Mouse (Mus musculus) liver, embryonic 13.5 days (tissue): ENCODE results near the gene Olfr406. TPM values are rescaled to one million over a fixed set of nuclear protein-coding genes. Genes with fewer than 3 reads are reported as not detected.

Source experiments
- ATAC-seq: fragments of 200-750 bp; cut with Nextera tagmentation; 2 replicates; pipeline ENCODE4 v1.8.0; 2017; ENCODE audit warnings: low read depth, mild to moderate bottlenecking, moderate number of reproducible peaks, moderate library complexity
- DNase-seq: peaks from one replicate; pipeline ENCODE4 v3.0.0; 2022
- H3K27ac ChIP-seq: fragments of 300-500 bp; sonication (generic); 2 replicates; pipeline ENCODE4 v1.5.1; 2015; ENCODE audit warnings: moderate library complexity, mild to moderate bottlenecking, inconsistent platforms
- H3K27me3 ChIP-seq: fragments of 300-500 bp; sonication (generic); 2 replicates; pipeline ENCODE4 v1.6.1; 2015; ENCODE audit warnings: mild to moderate bottlenecking, inconsistent platforms
- H3K36me3 ChIP-seq: fragments of 300-500 bp; sonication (generic); 2 replicates; pipeline ENCODE4 v1.6.1; 2015; ENCODE audit warnings: mild to moderate bottlenecking, inconsistent platforms
- H3K4me1 ChIP-seq: fragments of 300-500 bp; sonication (generic); replicated peaks from 2 replicates; pipeline ENCODE4 v1.6.1; 2015; ENCODE audit warnings: inconsistent platforms
- H3K4me2 ChIP-seq: fragments of 300-500 bp; sonication (generic); 2 replicates; pipeline ENCODE4 v1.6.1; 2015; ENCODE audit warnings: inconsistent platforms, mild to moderate bottlenecking, moderate library complexity
- H3K4me3 ChIP-seq: fragments of 300-500 bp; sonication (generic); replicated peaks from 2 replicates; pipeline ENCODE4 v1.5.1; 2015; ENCODE audit warnings: mild to moderate bottlenecking, inconsistent platforms
- H3K9ac ChIP-seq: fragments of 300-500 bp; sonication (generic); 2 replicates; pipeline ENCODE4 v1.6.1; 2015; ENCODE audit warnings: mild to moderate bottlenecking, inconsistent platforms
- H3K9me3 ChIP-seq: fragments of 300-500 bp; sonication (generic); replicated peaks from 2 replicates; pipeline ENCODE4 v1.6.1; 2016; ENCODE audit warnings: inconsistent platforms
- WGBS: fragments of 180-500 bp; shearing (Covaris S2); methylation state at CpG from one replicate; pipeline ENCODE4 v1.1.7; 2015; ENCODE audit not compliant: insufficient replicate concordance; 5-methylcytosine and 5-hydroxymethylcytosine counted together
- polyA plus RNA-seq: library from polyadenylated mRNA; unstranded; fragments of >200 nt; fragmentation: Nextera tagmentation; extraction: Ambion mirVana; gene quantifications from 2 replicates; pipeline ENCODE4 v1.2.1, GENCODE M21; 2015

The Olfr406 gene
- not detected in 2 replicates for polyA plus RNA-seq

DNA sequence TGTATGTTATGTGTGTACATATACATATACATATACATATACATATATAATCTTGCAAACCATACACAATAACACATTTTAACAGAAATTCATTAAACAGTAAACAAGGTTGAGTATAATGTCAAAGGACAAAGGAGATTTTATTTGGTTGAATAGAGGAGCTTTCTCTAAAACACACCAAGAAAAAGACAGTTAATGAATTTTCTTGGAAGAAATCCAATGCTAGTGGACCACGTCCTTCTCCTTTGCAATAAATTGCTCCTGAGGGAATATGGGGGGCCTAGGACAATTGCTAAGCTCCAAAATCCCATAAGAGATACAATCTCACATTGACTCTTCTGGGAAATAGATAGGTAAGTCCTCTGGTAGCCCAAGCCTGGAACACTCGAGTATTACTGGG, at the start of gene Olfr406:
TSS of gene Olfr406 (plus strand) at position 301 of the 400 bp plus-strand sequence.
- Histone ChIP-seq H3K4me1 (no peaks in the 10 kb centered on the region), H3K27ac (no peak within 1 kb of the TSS), H3K27me3 (no peaks in the 10 kb centered on the region), H3K4me2 (no peak within 1 kb of the TSS), H3K9me3 (peaks cover 5% of the 10 kb centered on the region; the same call in 1 of the 2 replicates), H3K9ac (no peak within 1 kb of the TSS), H3K36me3 (no peaks in the 10 kb centered on the region), H3K4me3 (no peak within 1 kb of the TSS)
- no peak for DNase-seq
- ATAC-seq: no peak
- 25% methylated on average over 2 of the region's 2 CpGs for WGBS

DNA sequence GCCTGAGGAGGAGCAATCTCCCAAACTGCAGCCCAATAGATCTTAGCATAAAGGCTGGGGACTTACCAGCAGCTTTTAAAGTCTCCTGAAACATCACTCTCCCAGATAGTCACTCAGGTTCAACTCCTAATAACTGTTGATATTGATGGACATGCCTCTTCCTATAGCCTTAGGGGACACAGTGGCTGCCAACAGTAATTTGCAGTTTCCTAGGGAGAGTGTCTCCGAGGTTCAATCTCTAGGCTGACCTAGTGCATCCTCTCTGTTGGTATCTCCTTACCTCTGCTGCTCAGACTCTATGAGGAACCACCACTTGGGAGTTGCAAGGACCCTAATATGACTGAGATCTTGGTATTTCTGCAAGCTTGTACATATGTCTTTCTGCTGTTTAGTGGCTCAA, 48.3 kb upstream of the Olfr406 start, which contains the start of gene Olfr43:
TSS of gene Olfr43 (minus strand) at position 101 of the 400 bp plus-strand sequence.
- DNase-seq (no peak), ATAC-seq (no peak)
- H3K27me3 ChIP-seq: no peaks in the 10 kb centered on the region
- no peak within 1 kb of the TSS for H3K27ac ChIP-seq
- no peaks in the 10 kb centered on the region for H3K9me3 ChIP-seq
- H3K4me3 ChIP-seq: no peak within 1 kb of the TSS
- no peak within 1 kb of the TSS for H3K4me2 ChIP-seq
- H3K36me3 ChIP-seq: no peaks in the 10 kb centered on the region
- H3K4me1 ChIP-seq: no peaks in the 10 kb centered on the region
- H3K9ac ChIP-seq: no peak within 1 kb of the TSS
- WGBS: 21% methylated on average over 1 of the region's 1 CpGs

DNA sequence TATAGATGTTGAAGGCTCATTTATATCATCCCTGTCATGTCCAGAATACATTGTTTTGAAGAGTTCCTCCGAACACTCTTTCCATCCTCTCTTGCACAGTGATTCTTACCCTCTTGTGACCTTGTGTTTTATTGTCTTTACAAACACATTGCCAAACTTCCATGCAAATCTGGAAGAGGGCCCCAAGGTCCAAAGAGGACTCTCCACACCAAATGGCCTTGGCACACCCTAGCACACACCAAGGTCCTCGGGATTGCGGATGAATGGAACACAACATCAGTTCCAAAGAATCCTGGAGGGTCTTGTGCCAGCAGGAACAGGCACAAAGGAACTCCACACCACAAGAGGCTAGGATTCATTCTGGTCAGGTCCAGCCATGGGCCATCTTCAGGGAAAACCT, 18.4 kb upstream of the Olfr406 start:
- H3K27me3 ChIP-seq: no peaks in the 10 kb centered on the region
- H3K4me1 ChIP-seq: no peaks in the 10 kb centered on the region
- no peak overlapping the region for H3K9ac ChIP-seq
- no peak overlapping the region for H3K4me2 ChIP-seq
- no peaks in the 10 kb centered on the region for H3K36me3 ChIP-seq
- H3K4me3 ChIP-seq: no peak overlapping the region
- H3K27ac ChIP-seq: no peak overlapping the region
- ATAC-seq: no peak
- no peaks in the 10 kb centered on the region for H3K9me3 ChIP-seq
- WGBS: 65% methylated on average over 3 of the region's 3 CpGs
- DNase-seq: no peak

DNA sequence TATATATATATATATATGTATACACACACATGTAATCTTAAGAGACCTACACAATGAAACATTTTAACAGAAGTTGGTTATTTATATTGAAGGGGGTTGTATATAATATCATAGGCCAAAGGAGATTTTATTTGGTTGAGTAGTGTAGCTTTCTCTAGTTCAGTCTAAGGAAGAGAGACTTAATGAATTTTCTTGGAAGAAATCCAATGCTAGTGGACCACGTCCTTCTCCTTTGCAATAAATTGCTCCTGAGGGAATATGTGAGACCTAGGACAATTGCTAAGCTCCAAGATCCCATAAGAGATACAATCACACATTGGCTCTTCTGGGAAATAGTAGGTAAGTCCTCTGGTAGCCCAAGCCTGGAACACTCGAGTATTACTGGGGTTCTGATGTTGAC, 23.8 kb downstream of the Olfr406 start, which contains the start of gene Olfr59:
TSS of gene Olfr59 (plus strand) at position 301 of the 400 bp plus-strand sequence.
- H3K9ac ChIP-seq: no peak within 1 kb of the TSS
- H3K9me3 ChIP-seq: no peaks in the 10 kb centered on the region
- H3K27me3 ChIP-seq: no peaks in the 10 kb centered on the region
- H3K4me1 ChIP-seq: no peaks in the 10 kb centered on the region
- H3K27ac ChIP-seq: no peak within 1 kb of the TSS
- WGBS: 30% methylated on average over 2 of the region's 2 CpGs
- DNase-seq: no peak
- no peaks in the 10 kb centered on the region for H3K36me3 ChIP-seq
- no peak for ATAC-seq
- no peak within 1 kb of the TSS for H3K4me2 ChIP-seq
- no peak within 1 kb of the TSS for H3K4me3 ChIP-seq

DNA sequence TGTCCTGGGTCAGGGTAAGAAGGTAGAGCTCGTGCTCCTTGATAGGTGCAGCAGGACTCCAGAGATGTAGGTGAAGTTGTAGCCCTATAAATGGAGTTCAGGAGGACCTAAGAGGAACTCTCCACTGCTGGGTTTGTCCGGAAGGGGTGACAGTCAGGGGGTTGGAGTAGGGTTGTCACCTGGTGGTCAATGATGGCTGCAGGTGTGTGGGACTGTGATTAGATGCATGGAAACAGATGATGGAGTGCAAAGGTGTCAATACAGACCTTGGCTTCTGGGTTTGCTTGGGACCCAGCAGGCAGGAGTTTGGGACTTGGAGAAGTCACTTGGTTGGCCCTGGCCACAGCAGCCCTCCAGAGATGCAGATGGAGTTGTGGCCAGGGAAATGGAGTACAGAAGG, 27.6 kb downstream of the Olfr406 start:
- H3K9me3 ChIP-seq: no peaks in the 10 kb centered on the region
- H3K9ac ChIP-seq: no peak overlapping the region
- no peaks in the 10 kb centered on the region for H3K27me3 ChIP-seq
- no peak overlapping the region for H3K4me2 ChIP-seq
- H3K27ac ChIP-seq: no peak overlapping the region
- H3K4me3 ChIP-seq: no peak overlapping the region
- no peaks in the 10 kb centered on the region for H3K4me1 ChIP-seq
- no peaks in the 10 kb centered on the region for H3K36me3 ChIP-seq
- DNase-seq (no peak), ATAC-seq (no peak)
- WGBS: 57% methylated on average over 2 of the region's 2 CpGs

Other genes with a start within 250 kb of the Olfr406 start
- gene Olfr139, start 203.3 kb upstream of the Olfr406 start, polyA plus RNA-seq: not detected in 2 replicates
- gene Olfr399, start 203.2 kb upstream of the Olfr406 start, polyA plus RNA-seq: not detected in 2 replicates
- not detected in 2 replicates for gene Zfp616, start 189.9 kb upstream of the Olfr406 start, polyA plus RNA-seq
- gene Olfr401, start 146.1 kb upstream of the Olfr406 start, polyA plus RNA-seq: not detected in 2 replicates
- gene Olfr402, start 106.3 kb upstream of the Olfr406 start, polyA plus RNA-seq: not detected in 2 replicates
- gene Olfr403, start 73.6 kb upstream of the Olfr406 start, polyA plus RNA-seq: not detected in 2 replicates
- gene Olfr43, start 48.4 kb upstream of the Olfr406 start, polyA plus RNA-seq: not detected in 2 replicates
- not detected in 2 replicates for gene Olfr59, start 23.9 kb downstream of the Olfr406 start, polyA plus RNA-seq
- not detected in 2 replicates for gene Olfr410, start 78.2 kb downstream of the Olfr406 start, polyA plus RNA-seq
- gene Olfr411, start 92.8 kb downstream of the Olfr406 start, polyA plus RNA-seq: not detected in 2 replicates
- not detected in 2 replicates for gene Olfr412, start 102.3 kb downstream of the Olfr406 start, polyA plus RNA-seq